Mouse (Mus musculus) ES-Bruce4 (cell line): ENCODE data around the gene Cryga. TPM values are rescaled to one million over a fixed set of nuclear protein-coding genes. Genes with fewer than 3 reads are reported as not detected.

ENCODE experiments used
- H3K27ac ChIP-seq: 2 replicates; pipeline ENCODE4 v1.5.1; 2012; ENCODE audit warnings: low read length, inconsistent platforms; ENCODE audit not compliant: insufficient read depth
- H3K27me3 ChIP-seq: 2 replicates; pipeline ENCODE4 v1.6.1; 2012; ENCODE audit warnings: mild to moderate bottlenecking, low read length, inconsistent platforms; ENCODE audit not compliant: control insufficient read depth, poor library complexity, insufficient read depth, severe bottlenecking
- H3K36me3 ChIP-seq: 2 replicates; pipeline ENCODE4 v1.6.1; 2012; ENCODE audit warnings: inconsistent platforms, mild to moderate bottlenecking, low read length, moderate library complexity; ENCODE audit not compliant: control insufficient read depth, poor library complexity, insufficient read depth, severe bottlenecking
- H3K4me1 ChIP-seq: one replicate; pipeline ENCODE4 v1.8.1; 2011; ENCODE audit warnings: low read length; ENCODE audit not compliant: control insufficient read depth, insufficient read depth
- H3K4me3 ChIP-seq: 2 replicates; pipeline ENCODE4 v1.5.1; 2011; ENCODE audit warnings: low read depth, mild to moderate bottlenecking, low read length
- H3K9ac ChIP-seq: 2 replicates; pipeline ENCODE4 v1.6.1; 2012; ENCODE audit warnings: low read depth, mild to moderate bottlenecking, inconsistent platforms; ENCODE audit not compliant: poor library complexity, severe bottlenecking
- H3K9me3 ChIP-seq: replicated peaks from 2 replicates; pipeline ENCODE4 v1.6.1; 2012; ENCODE audit warnings: mild to moderate bottlenecking, low read length, inconsistent platforms; ENCODE audit not compliant: control insufficient read depth, poor library complexity, insufficient read depth, severe bottlenecking
- CTCF ChIP-seq: IDR thresholded peaks from one replicate; pipeline ENCODE4 v1.8.1; 2011; ENCODE audit warnings: low read depth, low read length
- EP300 ChIP-seq: IDR thresholded peaks from 2 replicates; pipeline ENCODE4 v1.6.1; 2011; ENCODE audit warnings: low read depth, low read length; ENCODE audit not compliant: insufficient read depth
- POLR2A ChIP-seq: IDR thresholded peaks from one replicate; pipeline ENCODE4 v1.8.1; 2011; ENCODE audit warnings: low read length; ENCODE audit not compliant: insufficient read depth
- polyA plus RNA-seq: library from polyadenylated mRNA; stranded (reverse); fragments of >200 nt; gene quantifications from 2 replicates; pipeline ENCODE4 v1.2.4, GENCODE M21; 2011; ENCODE audit warnings: low read depth; ENCODE audit not compliant: missing spikeins, insufficient read depth, insufficient read length

Gene Cryga
- polyA plus RNA-seq, 1 experiment, result not detected

- TF ChIP-seq POLR2A (no peak), CTCF (no peak), EP300 (no peak)
- Histone ChIP-seq H3K36me3 (no peaks in the 10 kb centered on the region), H3K9ac (no peak overlapping the region), H3K9me3 (peaks cover 6% of the 10 kb centered on the region), H3K4me3 (no peak overlapping the region), H3K27me3 (peaks cover 1% of the 10 kb centered on the region; the same call in 1 of the 2 replicates), H3K4me1 (no peaks in the 10 kb centered on the region), H3K27ac (no peak overlapping the region)
Observed at GRCm38 (mm10) chr1:65132833-65133232, 29.7 kb upstream of the Cryga start.

GRCm38 (mm10) chr1:65131671-65132070, 28.5 kb upstream of the Cryga start:
- Histone ChIP-seq H3K9ac (no peak overlapping the region), H3K36me3 (no peaks in the 10 kb centered on the region), H3K9me3 (peaks cover 6% of the 10 kb centered on the region), H3K4me3 (no peak overlapping the region), H3K27ac (no peak overlapping the region), H3K4me1 (no peaks in the 10 kb centered on the region), H3K27me3 (peaks cover 1% of the 10 kb centered on the region; the same call in 1 of the 2 replicates)
- TF ChIP-seq CTCF (no peak), POLR2A (no peak), EP300 (no peak)

GRCm38 (mm10) chr1:65130226-65130625, 27.1 kb upstream of the Cryga start:
- Histone ChIP-seq H3K9me3 (peaks cover 6% of the 10 kb centered on the region), H3K27me3 (peaks cover 1% of the 10 kb centered on the region; the same call in 1 of the 2 replicates), H3K4me1 (no peaks in the 10 kb centered on the region), H3K36me3 (no peaks in the 10 kb centered on the region), H3K9ac (no peak overlapping the region), H3K4me3 (no peak overlapping the region), H3K27ac (no peak overlapping the region)
- no peak for TF ChIP-seq CTCF
- no peak for TF ChIP-seq EP300
- no peak for TF ChIP-seq POLR2A

GRCm38 (mm10) chr1:65129634-65130180, 26.5 kb upstream of the Cryga start:
- H3K9me3 ChIP-seq, result peaks cover 6% of the 10 kb centered on the region
- H3K4me1 ChIP-seq, result no peaks in the 10 kb centered on the region
- peaks cover 1% of the 10 kb centered on the region; the same call in 1 of the 2 replicates for H3K27me3 ChIP-seq
- no peak overlapping the region for H3K4me3 ChIP-seq
- H3K36me3 ChIP-seq, result no peaks in the 10 kb centered on the region
- H3K9ac ChIP-seq, result no peak overlapping the region
- no peak overlapping the region for H3K27ac ChIP-seq
- TF ChIP-seq CTCF, result no peak
- no peak for TF ChIP-seq EP300
- TF ChIP-seq POLR2A, result no peak

- Histone ChIP-seq H3K36me3 (no peaks in the 10 kb centered on the region), H3K9me3 (no peaks in the 10 kb centered on the region), H3K27me3 (no peaks in the 10 kb centered on the region), H3K9ac (no peak within 1 kb of the TSS), H3K4me3 (no peak within 1 kb of the TSS), H3K27ac (no peak within 1 kb of the TSS), H3K4me1 (peaks cover 1% of the 10 kb centered on the region)
- TF ChIP-seq EP300, result no peak
- no peak for TF ChIP-seq POLR2A
- TF ChIP-seq CTCF, result no peak
Observed at GRCm38 (mm10) chr1:65122574-65123372, 19.6 kb upstream of the Cryga start, which contains the start of gene D630023F18Rik. Gene D630023F18Rik, minus strand, starts transcription at chr1:65123214.

- Histone ChIP-seq H3K36me3 (no peaks in the 10 kb centered on the region), H3K27me3 (no peaks in the 10 kb centered on the region), H3K9ac (no peak within 1 kb of the TSS), H3K27ac (peak within 1 kb of the TSS; percentile 51), H3K4me3 (no peak within 1 kb of the TSS), H3K4me1 (peaks cover 1% of the 10 kb centered on the region), H3K9me3 (no peaks in the 10 kb centered on the region)
- TF ChIP-seq EP300 (no peak), CTCF (no peak), POLR2A (no peak)
Observed at GRCm38 (mm10) chr1:65119438-65119837, 16.3 kb upstream of the Cryga start, which contains the start of gene Gm28845. Gene Gm28845, minus strand, starts transcription at chr1:65119558.
